In genomic region chr11:110483165-110483564, GRCm38 (mm10) we compare ENCODE assay signal across 8 mouse cellular contexts.
DNase-seq lines count a peak whose midpoint lies in the region; ATAC-seq and TF ChIP-seq lines count a peak whose summit lies in the region.

No protein-coding gene starts in this region.

- H3K4me3 ChIP-seq in forebrain, postnatal 0 days (ENCODE audit: low read depth, low read length): no peak overlapping the region
- H3K4me3 ChIP-seq in forebrain, embryonic 13.5 days: no peak overlapping the region

- DNase-seq in forebrain, postnatal 0 days: peak; percentile 43
- peak; percentile 39 for DNase-seq in urinary bladder, postnatal 14 days (ENCODE audit: low spot score)
- DNase-seq in urinary bladder, postnatal 10 days (ENCODE audit: low spot score): no peak
- peak; percentile 62 for DNase-seq in embryo, embryonic 9.5 days (ENCODE audit: extremely low spot score)
- DNase-seq in kidney, postnatal 10 days: peak; percentile 60
- no peak for DNase-seq in right cerebral cortex, postnatal 14 days

- H3K9me3 ChIP-seq in forebrain, postnatal 0 days (ENCODE audit: low read length): no peaks in the 10 kb centered on the region
- H3K9me3 ChIP-seq in forebrain, embryonic 13.5 days (replicated peaks): peaks cover 4% of the 10 kb centered on the region; the same call in 1 of the 2 replicates

- 42% methylated on average over 6 of the region's 6 CpGs for WGBS in forebrain, postnatal 0 days
- WGBS in forebrain, embryonic 13.5 days: 29% methylated on average over 6 of the region's 6 CpGs

- H3K9ac ChIP-seq in forebrain, postnatal 0 days: no peak overlapping the region
- no peak overlapping the region for H3K9ac ChIP-seq in forebrain, embryonic 13.5 days

- H3K27ac ChIP-seq in forebrain, postnatal 0 days (ENCODE audit: low read depth, low read length): no peak overlapping the region
- H3K27ac ChIP-seq in forebrain, embryonic 13.5 days: no peak overlapping the region

- no peak for ATAC-seq in forebrain, postnatal 0 days
- no peak for ATAC-seq in forebrain, embryonic 13.5 days
- peak; percentile 86 for ATAC-seq in megakaryocyte-erythroid progenitor cell, adult 5-6 weeks (replicated peaks; ENCODE audit: low FRiP score, low TSS enrichment, poor library complexity, severe bottlenecking)

- H3K4me2 ChIP-seq in forebrain, postnatal 0 days (ENCODE audit: low read depth): no peak overlapping the region
- H3K4me2 ChIP-seq in forebrain, embryonic 13.5 days: no peak overlapping the region

- H3K36me3 ChIP-seq in forebrain, postnatal 0 days (ENCODE audit: insufficient read depth): no peaks in the 10 kb centered on the region; the same call in 1 of the 2 replicates
- H3K36me3 ChIP-seq in forebrain, embryonic 13.5 days (ENCODE audit: poor library complexity, severe bottlenecking): peaks cover 7% of the 10 kb centered on the region

- no peaks in the 10 kb centered on the region for H3K27me3 ChIP-seq in forebrain, postnatal 0 days (ENCODE audit: insufficient read depth, low read length)
- peaks cover 18% of the 10 kb centered on the region; the same call in 1 of the 2 replicates for H3K27me3 ChIP-seq in forebrain, embryonic 13.5 days

- peaks cover 16% of the 10 kb centered on the region for H3K4me1 ChIP-seq in forebrain, postnatal 0 days (ENCODE audit: insufficient read depth)
- H3K4me1 ChIP-seq in forebrain, embryonic 13.5 days: peaks cover 35% of the 10 kb centered on the region

- TF ChIP-seq CTCF in forebrain, postnatal 0 days (IDR thresholded peaks at IDR 0.05; ENCODE audit: low read depth): peak; percentile 66

Comparison
In these comparisons a context has a peak if more than half of its experiments do, and no peak if none do; other contexts are left out.
1. DNase-seq: peak in forebrain, postnatal 0 days (single experiment), urinary bladder, postnatal 14 days (single experiment), embryo, embryonic 9.5 days (single experiment) and kidney, postnatal 10 days (single experiment); none in urinary bladder, postnatal 10 days (single experiment) and right cerebral cortex, postnatal 14 days (single experiment).